Mouse (Mus musculus): Measurements from ENCODE around the gene Astn2. TPM values are rescaled to one million over a fixed set of nuclear protein-coding genes. Genes with fewer than 3 reads are reported as not detected.

Astn2 gene
- not detected for polyA plus RNA-seq (2012; fragmentation: generic; extraction: Trizol)

DNA sequence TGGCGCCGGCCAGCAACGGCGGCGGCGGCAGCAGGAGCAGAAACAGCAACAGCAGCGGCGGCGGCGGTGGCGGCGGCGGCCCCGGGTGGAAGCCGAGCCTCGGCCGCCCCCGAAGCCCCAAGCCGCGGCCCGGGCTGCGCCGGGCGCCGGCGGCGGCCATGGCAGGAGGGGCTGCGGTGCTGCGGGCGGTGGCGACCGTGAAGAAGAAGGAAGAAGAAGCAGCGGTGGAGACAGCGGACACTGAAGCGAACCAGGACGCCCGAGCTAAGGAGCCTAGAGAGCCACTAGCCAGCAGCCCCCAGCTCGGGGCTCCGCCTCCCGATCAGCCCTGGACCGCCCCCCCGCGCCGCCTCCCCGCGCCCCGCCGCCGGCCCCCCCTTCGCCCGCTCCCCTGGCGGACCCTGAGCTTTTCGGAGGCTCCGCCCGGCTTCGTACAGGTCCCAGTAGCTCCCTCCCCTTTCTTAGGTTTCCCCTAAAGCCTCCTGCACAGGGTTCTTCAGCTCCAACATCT, at the start of gene Astn2:
Gene Astn2, minus strand, starts transcription at position 411 of the 511 bp plus-strand sequence.
- TF ChIP-seq REST (IDR thresholded peaks at IDR 0.05; ENCODE audit: insufficient read depth, insufficient read length) (no peak), TCF12 (IDR thresholded peaks at IDR 0.05; ENCODE audit: insufficient read depth, poor library complexity, severe bottlenecking) (no peak), USF1 (IDR thresholded peaks at IDR 0.05; ENCODE audit: low read depth) (no peak), SRF (IDR thresholded peaks at IDR 0.05; ENCODE audit: control insufficient read depth, insufficient read length, low read depth) (no peak), MAX (IDR thresholded peaks at IDR 0.05; ENCODE audit: low read depth) (no peak), POLR2A (IDR thresholded peaks at IDR 0.05; ENCODE audit: insufficient read length, low read depth) (no peak), MYOD1 (IDR thresholded peaks at IDR 0.05; ENCODE audit: control insufficient read depth in 1 of 3, insufficient read length in 2 of 3, low read depth in 2 of 3) (no peak), E2F4 (IDR thresholded peaks at IDR 0.05; ENCODE audit: insufficient read depth) (no peak), CEBPB (IDR thresholded peaks at IDR 0.05; ENCODE audit: insufficient read depth, poor library complexity, severe bottlenecking) (no peak), MYOG (IDR thresholded peaks at IDR 0.05; ENCODE audit: control insufficient read depth in 1 of 3, insufficient read depth in 1 of 3, insufficient read length in 2 of 3, low read depth in 2 of 3) (no peak), TCF3 (IDR thresholded peaks at IDR 0.05; ENCODE audit: insufficient read length, low read depth) (no peak), POLR2AphosphoS2 (IDR thresholded peaks at IDR 0.05; ENCODE audit: insufficient read length, low read depth) (no peak)
- Histone ChIP-seq H3ac (ENCODE audit: control insufficient read depth, insufficient read length) (no peak within 1 kb of the TSS), H3K27me3 (ENCODE audit: control insufficient read depth, insufficient read depth, insufficient read length) (no peaks in the 10 kb centered on the region), H3K36me3 (ENCODE audit: control insufficient read depth, insufficient read depth) (no peaks in the 10 kb centered on the region), H3K4me2 (ENCODE audit: low read depth) (no peak within 1 kb of the TSS), H3K4me3 (no peak within 1 kb of the TSS), H3K79me2 (ENCODE audit: control insufficient read depth, insufficient read depth) (no peaks in the 10 kb centered on the region)

DNA sequence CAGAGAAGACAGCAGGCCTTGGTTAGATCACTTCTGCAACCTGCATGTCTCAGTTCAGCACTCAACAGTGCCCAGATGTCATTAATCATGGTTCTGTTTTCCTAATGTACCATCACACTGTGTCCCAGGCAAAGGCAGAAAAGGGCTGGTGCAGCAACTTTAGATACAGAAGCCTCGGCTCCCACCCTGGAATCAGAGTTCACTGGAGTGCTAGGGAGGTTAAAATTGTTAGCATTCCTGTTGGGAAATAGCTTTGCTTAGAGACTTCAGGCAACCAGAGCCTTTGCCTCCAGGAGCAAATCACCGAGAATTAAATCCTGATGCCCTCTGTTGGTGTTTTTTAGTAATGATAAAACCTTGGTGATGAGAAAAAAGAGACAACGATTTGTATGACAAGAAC, 45.7 kb upstream of the Astn2 start:
- no peaks in the 10 kb centered on the region for H3K79me2 ChIP-seq (ENCODE audit: control insufficient read depth, insufficient read depth)
- H3ac ChIP-seq (ENCODE audit: control insufficient read depth, insufficient read length), result no peak overlapping the region
- no peaks in the 10 kb centered on the region for H3K36me3 ChIP-seq (ENCODE audit: control insufficient read depth, insufficient read depth)
- no peak overlapping the region for H3K4me3 ChIP-seq
- TF ChIP-seq E2F4 (IDR thresholded peaks at IDR 0.05; ENCODE audit: insufficient read depth), result no peak
- TF ChIP-seq USF1 (IDR thresholded peaks at IDR 0.05; ENCODE audit: low read depth), result no peak
- TF ChIP-seq TCF12 (IDR thresholded peaks at IDR 0.05; ENCODE audit: insufficient read depth, poor library complexity, severe bottlenecking), result no peak
- no peak for TF ChIP-seq CEBPB (IDR thresholded peaks at IDR 0.05; ENCODE audit: insufficient read depth, poor library complexity, severe bottlenecking)
- TF ChIP-seq MYOG (IDR thresholded peaks at IDR 0.05; ENCODE audit: control insufficient read depth in 1 of 3, insufficient read depth in 1 of 3, insufficient read length in 2 of 3, low read depth in 2 of 3), result no peak
- no peak for TF ChIP-seq MAX (IDR thresholded peaks at IDR 0.05; ENCODE audit: low read depth)
- no peak for TF ChIP-seq SRF (IDR thresholded peaks at IDR 0.05; ENCODE audit: control insufficient read depth, insufficient read length, low read depth)
- no peak for TF ChIP-seq TCF3 (IDR thresholded peaks at IDR 0.05; ENCODE audit: insufficient read length, low read depth)
- no peak for TF ChIP-seq MYOD1 (IDR thresholded peaks at IDR 0.05; ENCODE audit: control insufficient read depth in 1 of 3, insufficient read length in 2 of 3, low read depth in 2 of 3)
- TF ChIP-seq POLR2A (IDR thresholded peaks at IDR 0.05; ENCODE audit: insufficient read length, low read depth), result no peak
- TF ChIP-seq REST (IDR thresholded peaks at IDR 0.05; ENCODE audit: insufficient read depth, insufficient read length), result no peak
- TF ChIP-seq POLR2AphosphoS2 (IDR thresholded peaks at IDR 0.05; ENCODE audit: insufficient read length, low read depth), result no peak
- H3K4me2 ChIP-seq (ENCODE audit: low read depth), result no peak overlapping the region
- no peaks in the 10 kb centered on the region for H3K27me3 ChIP-seq (ENCODE audit: control insufficient read depth, insufficient read depth, insufficient read length)

- H3K4me3 ChIP-seq, result no peak overlapping the region
- H3K27me3 ChIP-seq (ENCODE audit: control insufficient read depth, insufficient read depth, insufficient read length), result no peaks in the 10 kb centered on the region
- H3K36me3 ChIP-seq (ENCODE audit: control insufficient read depth, insufficient read depth), result no peaks in the 10 kb centered on the region
- TF ChIP-seq MYOG (IDR thresholded peaks at IDR 0.05; ENCODE audit: control insufficient read depth in 1 of 3, insufficient read depth in 1 of 3, insufficient read length in 2 of 3, low read depth in 2 of 3) (no peak), CEBPB (IDR thresholded peaks at IDR 0.05; ENCODE audit: insufficient read depth, poor library complexity, severe bottlenecking) (no peak), REST (IDR thresholded peaks at IDR 0.05; ENCODE audit: insufficient read depth, insufficient read length) (no peak), E2F4 (IDR thresholded peaks at IDR 0.05; ENCODE audit: insufficient read depth) (no peak), MAX (IDR thresholded peaks at IDR 0.05; ENCODE audit: low read depth) (no peak), SRF (IDR thresholded peaks at IDR 0.05; ENCODE audit: control insufficient read depth, insufficient read length, low read depth) (no peak), USF1 (IDR thresholded peaks at IDR 0.05; ENCODE audit: low read depth) (no peak), POLR2A (IDR thresholded peaks at IDR 0.05; ENCODE audit: insufficient read length, low read depth) (no peak), MYOD1 (IDR thresholded peaks at IDR 0.05; ENCODE audit: control insufficient read depth in 1 of 3, insufficient read length in 2 of 3, low read depth in 2 of 3) (no peak), TCF12 (IDR thresholded peaks at IDR 0.05; ENCODE audit: insufficient read depth, poor library complexity, severe bottlenecking) (no peak), POLR2AphosphoS2 (IDR thresholded peaks at IDR 0.05; ENCODE audit: insufficient read length, low read depth) (no peak), TCF3 (IDR thresholded peaks at IDR 0.05; ENCODE audit: insufficient read length, low read depth) (no peak)
- no peaks in the 10 kb centered on the region for H3K79me2 ChIP-seq (ENCODE audit: control insufficient read depth, insufficient read depth)
- no peak overlapping the region for H3K4me2 ChIP-seq (ENCODE audit: low read depth)
- no peak overlapping the region for H3ac ChIP-seq (ENCODE audit: control insufficient read depth, insufficient read length)
These were observed 26.8 kb upstream of the Astn2 start for GRCm38 (mm10) chr4:66431256-66431655.

- Histone ChIP-seq H3K36me3 (ENCODE audit: control insufficient read depth, insufficient read depth) (no peaks in the 10 kb centered on the region), H3ac (ENCODE audit: control insufficient read depth, insufficient read length) (no peak overlapping the region), H3K27me3 (ENCODE audit: control insufficient read depth, insufficient read depth, insufficient read length) (no peaks in the 10 kb centered on the region), H3K4me2 (ENCODE audit: low read depth) (no peak overlapping the region), H3K4me3 (no peak overlapping the region), H3K79me2 (ENCODE audit: control insufficient read depth, insufficient read depth) (no peaks in the 10 kb centered on the region)
- no peak for TF ChIP-seq POLR2AphosphoS2 (IDR thresholded peaks at IDR 0.05; ENCODE audit: insufficient read length, low read depth)
- no peak for TF ChIP-seq CEBPB (IDR thresholded peaks at IDR 0.05; ENCODE audit: insufficient read depth, poor library complexity, severe bottlenecking)
- TF ChIP-seq SRF (IDR thresholded peaks at IDR 0.05; ENCODE audit: control insufficient read depth, insufficient read length, low read depth), result no peak
- no peak for TF ChIP-seq MAX (IDR thresholded peaks at IDR 0.05; ENCODE audit: low read depth)
These were observed 21.4 kb upstream of the Astn2 start for GRCm38 (mm10) chr4:66425804-66426203.

Measured in myocyte (in vitro differentiated cells).